Mouse (Mus musculus): Measurements from ENCODE around the gene Slc27a1.
A peak's percentile ranks its signal among the peaks of the same experiment; 100 is the strongest.

- no peak; the same call in 1 of the 2 replicates for TF ChIP-seq CTCF (IDR thresholded peaks at IDR 0.05; ENCODE audit: low read depth, low read length)
- TF ChIP-seq POLR2A (IDR thresholded peaks at IDR 0.05; ENCODE audit: extremely low read depth, insufficient read depth, low read length): peak; percentile 58; the same call in 1 of the 2 replicates
Observed at GRCm38 (mm10) chr8:71610822-71611651, 42.4 kb downstream of the Slc27a1 start, which contains the start of gene Colgalt1.

Data from liver, adult 2 months (tissue).